Mouse (Mus musculus): ENCODE measurements around the gene Zfp651.

Zfp651 gene

DNA sequence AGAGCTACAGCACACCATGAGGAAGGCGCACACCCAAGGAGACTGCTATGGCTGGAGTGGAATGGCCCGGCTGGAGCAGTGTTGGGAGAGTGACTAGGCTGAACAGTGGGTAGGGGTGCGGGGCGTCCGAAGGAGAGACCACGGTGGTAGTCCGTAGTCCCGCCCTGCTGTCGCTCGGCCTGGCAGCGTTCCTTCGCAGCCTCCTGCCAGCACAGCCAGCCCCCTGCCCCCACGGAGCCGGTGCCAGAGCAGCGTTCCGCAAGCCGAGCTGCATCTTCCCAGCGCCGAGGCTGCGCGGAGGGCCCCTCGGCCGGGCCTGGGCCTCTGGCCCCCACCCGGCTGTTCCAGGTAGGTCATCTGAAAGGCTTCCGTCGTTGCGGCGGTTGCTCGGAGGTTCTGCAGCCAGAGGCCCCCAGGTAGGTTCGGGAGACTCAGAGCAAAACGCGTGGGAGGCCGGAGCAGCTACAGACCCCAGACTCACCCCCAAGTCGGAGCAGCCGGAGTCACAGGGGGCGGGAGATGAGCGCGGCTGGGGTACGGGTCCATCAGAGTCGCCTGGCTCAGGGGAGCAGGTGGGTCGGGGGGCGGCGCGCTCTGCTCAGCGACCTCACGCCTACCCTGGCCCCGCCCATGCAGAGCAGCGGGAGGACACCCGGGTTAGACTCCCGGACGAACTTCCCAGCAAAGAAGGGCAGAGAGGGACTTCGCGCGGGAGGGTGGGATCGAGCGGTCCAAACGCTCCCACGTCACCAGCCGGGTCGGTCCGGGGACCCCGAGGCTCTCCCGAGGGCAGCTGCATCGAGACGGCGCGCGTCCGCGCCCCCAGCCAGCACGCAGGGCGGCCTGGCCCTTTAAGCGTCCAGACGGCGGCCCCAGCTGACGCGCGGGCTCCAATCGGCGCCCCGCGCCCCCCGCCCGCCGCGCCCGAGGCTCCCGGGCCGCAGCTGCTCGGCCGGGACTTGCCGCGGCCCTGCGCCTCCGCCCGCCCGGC is at the start of gene Zfp651:
Zfp651 (plus strand) TSS at position 240 of the 991 bp plus-strand sequence.
- in situ Hi-C loops (cut with MboI; ENCODE audit: low sequenced_read_pairs): no loop called here

DNA sequence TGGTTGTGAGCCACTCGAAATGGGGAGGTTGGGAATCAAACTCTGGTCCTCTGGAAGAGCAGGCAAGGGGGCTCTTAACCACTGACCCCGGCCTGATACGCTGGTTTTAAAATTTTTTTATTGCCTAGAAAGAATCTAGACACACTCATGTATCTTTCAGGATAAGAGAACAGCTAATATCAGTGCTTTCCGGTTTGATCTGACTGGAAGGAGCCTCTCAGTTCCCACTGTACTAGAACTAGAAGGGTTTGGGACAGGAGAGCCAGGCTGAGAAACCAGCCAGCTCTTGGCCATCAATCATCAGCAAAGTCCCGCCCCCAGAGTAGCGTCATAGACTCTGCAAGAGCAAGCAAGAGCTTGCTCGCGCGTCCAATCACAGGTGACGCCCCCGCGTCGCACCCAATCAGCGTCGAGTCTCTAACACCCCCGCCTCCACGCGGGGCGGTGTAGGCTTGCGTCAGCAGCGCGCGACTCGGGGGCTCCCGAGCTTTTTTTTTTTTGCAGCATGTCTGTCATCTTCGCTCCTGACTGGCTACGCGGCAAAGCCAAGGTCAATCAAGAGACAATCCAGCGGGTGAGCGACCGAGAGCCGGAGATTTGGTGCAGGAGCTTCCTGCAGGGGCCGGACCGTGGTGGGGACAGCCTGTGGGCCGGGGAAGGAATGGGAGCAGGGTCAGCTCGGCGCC is 49.1 kb upstream of the Zfp651 start, which contains the start of gene Ss18l2:
Ss18l2 (plus strand) TSS at position 432 of the 686 bp plus-strand sequence.
- in situ Hi-C loops (cut with MboI; ENCODE audit: low sequenced_read_pairs): no loop called here

DNA sequence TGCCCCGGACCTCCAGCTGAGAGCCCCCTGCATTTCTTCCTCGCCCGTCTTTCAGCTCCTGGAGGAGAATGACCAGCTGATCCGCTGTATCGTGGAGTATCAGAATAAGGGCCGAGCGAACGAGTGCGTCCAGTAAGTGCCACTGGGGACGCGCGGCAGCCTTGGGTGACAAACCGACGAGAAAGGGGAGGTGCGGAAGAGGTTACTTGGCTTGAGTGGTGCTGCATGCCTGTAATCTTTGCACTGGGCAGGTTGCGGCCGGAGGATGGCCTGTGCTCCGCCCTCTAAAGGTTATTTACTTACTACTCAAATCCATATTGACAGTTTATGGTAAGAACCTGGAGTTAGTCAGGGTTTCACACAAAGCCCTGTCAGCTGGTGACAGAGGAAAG is 48.5 kb upstream of the Zfp651 start:
- in situ Hi-C loops (cut with MboI; ENCODE audit: low sequenced_read_pairs): no loop called here

DNA sequence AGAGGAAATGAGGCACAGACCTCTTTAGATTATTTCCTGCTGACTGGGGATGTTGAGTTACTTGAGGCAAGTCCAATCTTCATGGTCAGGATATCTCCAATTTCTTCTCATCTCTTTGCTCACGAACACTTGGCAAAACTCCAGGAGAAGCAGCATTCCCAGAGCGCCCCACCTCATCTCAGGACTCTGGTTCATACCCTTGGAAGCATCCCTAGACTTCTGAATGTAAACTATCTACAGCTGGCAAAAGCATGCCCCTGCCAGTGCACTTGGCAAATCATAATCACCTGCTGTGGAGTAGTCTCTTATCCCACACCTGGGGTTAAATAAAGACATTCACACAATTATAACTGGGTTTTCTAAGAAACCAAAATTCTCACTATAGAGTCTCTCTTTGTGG is 42.1 kb upstream of the Zfp651 start:
- in situ Hi-C loops (cut with MboI; ENCODE audit: low sequenced_read_pairs): no loop called here

GRCm38 (mm10) chr9:121718070-121718705 is 40.9 kb upstream of the Zfp651 start:
- in situ Hi-C loops (cut with MboI; ENCODE audit: low sequenced_read_pairs): no loop called here

GRCm38 (mm10) chr9:121718792-121719318 is 40.3 kb upstream of the Zfp651 start, which contains the start of gene Nktr:
TSS of gene Nktr (plus strand) at chr9:121719169.
- in situ Hi-C loops (cut with MboI; ENCODE audit: low sequenced_read_pairs): no loop called here

GRCm38 (mm10) chr9:121719347-121720331 is 39.5 kb upstream of the Zfp651 start:
- in situ Hi-C loops (cut with MboI; ENCODE audit: low sequenced_read_pairs): no loop called here

DNA sequence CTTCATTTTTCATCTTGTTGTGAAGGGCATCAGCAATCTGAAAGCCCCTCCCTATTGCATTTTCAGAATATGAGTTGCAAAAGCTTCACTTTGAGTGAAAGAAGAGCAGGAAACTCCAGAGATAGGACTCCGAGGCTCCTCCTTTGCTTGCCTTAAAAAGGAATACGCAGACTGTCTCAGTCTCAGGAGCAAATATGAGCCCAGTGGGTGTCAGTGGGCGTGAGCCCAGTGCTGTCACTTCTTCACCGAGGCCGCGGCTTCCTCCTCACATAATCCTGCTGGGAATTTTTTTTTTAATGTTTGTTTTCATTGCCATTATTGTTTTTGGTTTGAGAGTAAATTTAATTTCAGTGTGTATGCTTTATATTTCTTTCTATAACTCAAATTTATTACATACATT is 18.6 kb upstream of the Zfp651 start:
- in situ Hi-C loops (cut with MboI; ENCODE audit: low sequenced_read_pairs): no loop called here

DNA sequence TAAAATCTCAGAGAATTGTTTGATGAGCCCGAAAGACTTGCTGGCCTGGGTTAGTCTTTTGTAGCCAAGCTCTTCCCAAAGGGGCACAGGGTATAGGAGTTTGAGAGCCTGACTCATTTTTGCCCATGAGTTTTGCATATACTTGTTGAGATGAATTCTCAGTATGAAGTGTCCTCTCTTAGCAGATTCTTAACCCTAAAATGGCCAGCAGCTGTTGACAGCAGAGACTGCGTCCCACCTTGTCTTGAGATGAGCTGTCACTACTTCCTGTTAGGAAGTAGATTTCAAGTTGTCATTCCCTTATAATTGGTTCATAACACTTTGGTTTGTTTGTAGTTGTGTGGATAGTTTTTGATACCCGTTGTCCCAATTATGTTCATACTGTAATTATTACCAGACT is 18.0 kb upstream of the Zfp651 start:
- in situ Hi-C loops (cut with MboI; ENCODE audit: low sequenced_read_pairs): no loop called here

- in situ Hi-C loops (cut with MboI; ENCODE audit: low sequenced_read_pairs): no loop called here
These were observed 15.1 kb upstream of the Zfp651 start for GRCm38 (mm10) chr9:121744051-121744450.

DNA sequence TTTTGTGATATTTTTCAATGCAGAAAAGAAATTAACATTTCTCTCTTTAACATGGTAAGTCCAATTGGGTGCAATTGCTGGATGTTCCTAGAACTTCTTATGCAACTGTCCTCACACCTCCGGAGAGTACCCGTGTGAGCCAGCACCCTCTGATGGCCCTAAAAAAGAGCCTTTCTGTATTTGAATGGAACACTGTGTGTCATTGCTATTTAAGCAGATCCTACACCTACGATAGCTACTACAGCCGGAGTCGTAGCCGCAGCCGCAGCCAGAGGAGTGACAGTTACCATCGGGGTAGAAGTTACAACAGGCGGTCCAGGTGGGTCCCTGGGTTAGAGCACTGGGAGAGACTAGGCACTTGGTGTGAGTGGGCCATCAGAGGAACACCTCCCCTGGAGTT is 6.4 kb upstream of the Zfp651 start:
- in situ Hi-C loops (cut with MboI; ENCODE audit: low sequenced_read_pairs): no loop called here

- in situ Hi-C loops (cut with MboI; ENCODE audit: low sequenced_read_pairs): no loop called here
These were observed 4.5 kb upstream of the Zfp651 start for GRCm38 (mm10) chr9:121754624-121755023.

- in situ Hi-C loops (cut with MboI; ENCODE audit: low sequenced_read_pairs): no loop called here
These were observed 2.3 kb upstream of the Zfp651 start for GRCm38 (mm10) chr9:121756785-121757184.

DNA sequence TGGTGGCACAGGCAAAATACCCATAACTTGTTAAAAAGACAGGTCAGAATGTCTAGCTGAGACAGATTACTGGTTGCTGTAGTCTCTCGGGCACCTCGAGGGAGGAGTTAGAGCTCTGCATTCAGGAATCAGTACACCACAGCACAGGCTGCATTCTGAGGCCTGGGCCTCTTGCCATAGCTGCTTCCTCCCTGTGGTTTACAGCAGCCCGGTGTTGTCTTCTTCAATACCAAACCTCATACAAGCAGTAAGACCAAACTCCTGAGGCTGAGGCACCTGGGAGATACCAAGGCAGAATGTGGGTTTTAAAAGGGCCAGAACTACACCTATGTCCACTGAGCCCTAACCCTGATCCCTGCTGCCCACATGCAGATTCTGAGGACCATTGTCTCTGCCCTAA is 1.7 kb upstream of the Zfp651 start:
- in situ Hi-C loops (cut with MboI; ENCODE audit: low sequenced_read_pairs): no loop called here

DNA sequence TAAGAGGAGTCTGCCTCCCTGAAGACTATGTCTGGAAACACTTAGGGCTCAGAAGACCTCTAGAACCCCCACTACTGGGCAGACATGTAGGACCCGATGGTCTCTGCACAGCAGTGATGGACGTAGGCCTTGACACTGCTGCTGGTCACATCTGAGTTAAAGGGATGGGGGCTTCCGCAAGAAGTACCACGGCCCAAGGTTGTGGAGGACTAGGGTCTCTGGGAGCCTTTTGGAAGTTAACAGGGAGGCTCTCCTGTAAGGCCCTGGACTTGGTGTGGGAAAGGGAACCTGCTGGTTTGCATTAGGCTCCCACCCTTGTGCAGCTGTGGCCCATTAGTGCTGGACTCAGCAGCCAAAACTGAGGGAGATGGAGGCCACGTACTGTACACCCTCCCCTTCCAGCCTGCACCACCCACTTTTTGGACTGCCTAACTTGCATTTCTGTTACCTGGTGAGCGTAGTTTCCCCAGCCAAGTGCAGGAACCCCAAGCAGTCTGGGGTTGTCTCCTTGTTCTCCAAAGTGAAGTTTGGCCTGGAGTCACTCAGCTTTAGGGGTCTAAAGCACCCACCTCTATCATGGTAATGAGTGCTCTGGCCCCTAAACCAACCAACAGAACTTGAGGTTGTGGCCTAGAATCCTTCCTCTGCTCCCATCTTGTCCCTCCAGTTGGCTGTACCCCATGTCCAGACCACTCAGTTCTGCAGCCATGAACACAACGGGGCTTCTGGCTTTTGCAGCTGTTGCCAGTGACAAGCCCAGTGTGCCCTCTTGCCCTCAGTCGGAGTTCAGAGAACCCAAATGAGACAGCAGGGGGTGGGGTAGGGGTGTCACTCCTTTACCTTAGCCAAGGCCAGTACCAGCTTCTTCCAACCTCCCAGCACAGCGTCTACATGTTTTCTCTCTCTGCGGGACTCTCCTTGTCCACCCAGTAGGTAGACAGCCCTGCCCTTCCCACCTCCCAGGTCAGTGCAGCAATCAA is 1.0 kb upstream of the Zfp651 start:
- in situ Hi-C loops (cut with MboI; ENCODE audit: low sequenced_read_pairs): no loop called here

DNA sequence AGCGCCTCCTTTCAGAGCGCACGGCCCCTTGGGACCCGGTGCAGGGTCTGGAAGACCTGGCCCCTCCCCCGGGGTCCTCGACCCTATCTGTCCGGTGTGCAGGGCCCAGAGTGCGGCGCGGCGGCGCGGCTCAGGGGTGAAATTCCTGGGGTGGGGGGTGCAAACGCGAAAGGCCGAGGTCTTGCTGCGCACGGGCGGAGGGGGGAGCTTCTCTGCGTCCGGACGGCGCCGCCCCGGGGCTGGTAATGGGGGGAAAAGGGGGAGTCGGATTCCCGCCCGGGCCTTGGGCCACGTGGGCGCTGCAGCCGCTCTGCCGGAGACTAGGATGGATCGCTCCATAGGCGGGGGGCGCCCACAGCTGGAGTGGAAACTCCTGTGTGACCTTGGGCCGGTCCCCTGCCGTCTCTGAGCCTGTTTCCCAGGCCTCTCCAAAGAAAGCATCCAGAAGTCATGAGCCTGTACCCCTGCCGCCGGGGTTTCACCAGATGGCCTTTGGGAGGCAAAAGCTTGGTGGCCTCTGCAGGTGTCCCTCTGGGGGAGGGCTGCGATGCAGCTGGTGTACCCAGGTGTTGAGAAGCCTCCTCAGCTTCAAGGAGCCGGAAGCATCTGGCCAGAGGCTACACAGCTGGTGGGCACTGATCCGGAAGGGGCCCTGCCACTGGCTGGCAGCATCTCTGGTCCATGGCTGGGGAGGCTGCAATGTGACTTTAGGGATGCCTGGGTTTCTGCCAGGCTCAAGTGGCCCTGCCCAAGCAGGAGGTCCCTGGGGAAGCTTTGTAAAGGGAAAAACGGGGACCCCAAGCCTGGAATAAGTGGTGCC is 1.4 kb downstream of the Zfp651 start:
- in situ Hi-C loops (cut with MboI; ENCODE audit: low sequenced_read_pairs): no loop called here

DNA sequence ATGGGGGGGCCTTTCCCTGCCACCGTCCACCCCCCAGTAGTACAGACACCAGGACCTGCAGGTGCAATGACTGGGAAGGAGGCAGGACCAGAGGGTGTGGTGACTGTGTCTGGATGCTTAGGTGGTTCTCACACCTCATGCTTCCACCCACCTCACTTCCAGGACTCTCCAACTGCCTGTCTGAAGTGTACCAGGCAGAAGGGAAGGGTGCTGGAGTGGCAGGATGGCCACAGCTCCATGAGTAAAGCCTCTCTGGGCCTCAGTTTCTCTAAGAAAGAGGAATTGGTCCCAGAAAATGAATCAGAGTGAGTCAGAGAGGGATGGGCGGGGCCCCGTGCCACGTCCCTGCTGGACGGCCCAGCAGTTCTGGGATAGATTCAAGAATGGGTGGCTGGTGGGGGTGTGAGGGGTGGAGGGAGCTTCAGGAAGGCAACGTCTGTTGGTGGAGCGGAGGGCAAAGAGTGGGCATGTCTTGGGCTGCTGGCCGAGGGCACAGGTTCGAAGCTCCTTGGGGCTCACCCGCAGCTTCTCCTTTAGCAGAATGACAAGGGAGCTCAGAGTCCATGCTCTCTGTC is 2.0 kb downstream of the Zfp651 start:
- in situ Hi-C loops (cut with MboI; ENCODE audit: low sequenced_read_pairs): no loop called here

DNA sequence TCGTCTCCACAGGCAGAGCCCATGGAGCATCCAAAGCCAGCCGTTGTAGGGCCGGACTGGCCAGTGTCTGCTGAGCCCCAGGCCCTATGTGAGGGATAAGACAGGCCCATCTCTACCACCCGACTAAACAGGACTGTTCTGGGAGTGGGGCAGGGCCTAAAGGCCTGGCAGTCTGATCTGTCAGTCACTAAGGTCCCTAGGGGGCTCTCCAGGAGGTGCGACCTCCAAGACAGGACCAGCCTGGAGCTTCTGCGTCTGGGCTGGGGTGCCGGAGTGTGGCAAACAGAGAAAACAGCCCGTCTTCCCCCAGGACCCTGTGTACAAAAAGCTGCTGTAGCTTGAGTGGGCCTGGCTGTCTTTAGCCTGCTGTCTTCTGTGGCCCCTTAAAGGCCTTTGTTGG is 2.7 kb downstream of the Zfp651 start:
- in situ Hi-C loops (cut with MboI; ENCODE audit: low sequenced_read_pairs): no loop called here

Data from CH12F3 (cell line).